Mouse (Mus musculus): ENCODE results near the gene March10. TPM values are rescaled to one million over a fixed set of nuclear protein-coding genes. Genes with fewer than 3 reads are reported as not detected.

Gene March10
- polyA plus RNA-seq, 1 experiment from 2014 or later: not detected

DNA sequence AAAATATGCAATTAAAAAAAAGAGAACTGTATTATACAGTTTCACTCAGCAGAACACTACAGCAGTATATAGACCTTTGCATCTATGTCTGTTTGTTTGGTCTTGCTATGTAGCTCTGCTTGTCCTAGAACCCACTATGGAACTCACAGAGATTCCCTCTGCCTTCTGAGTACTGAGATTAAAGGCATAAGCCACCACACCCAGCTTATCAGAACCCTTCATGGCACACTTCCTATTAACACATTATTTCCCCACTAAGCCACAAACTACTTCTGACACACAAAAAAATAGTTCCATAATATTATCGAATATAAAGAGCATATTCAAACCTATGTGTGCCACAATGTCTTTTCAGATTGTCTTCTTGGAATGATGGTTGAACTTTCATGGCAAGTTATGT is 42.5 kb downstream of the March10 start:
- Histone ChIP-seq H3K9ac (replicated peaks; ENCODE audit: low read depth, low read length) (no peak overlapping the region), H3K4me3 (ENCODE audit: low read depth, low read length) (no peak overlapping the region), H3K9me3 (ENCODE audit: control insufficient read depth, low read depth, low read length) (no peaks in the 10 kb centered on the region), H3K27ac (ENCODE audit: low read length) (no peak overlapping the region), H3K27me3 (ENCODE audit: control insufficient read depth, insufficient read depth, low read length) (0 out of 2 replicates have a peak, but pooled peaks cover 2% of the 10 kb centered on the region), H3K36me3 (ENCODE audit: control insufficient read depth, insufficient read depth, low read length) (no peaks in the 10 kb centered on the region), H3K4me1 (ENCODE audit: control insufficient read depth, insufficient read depth, low read length) (no peaks in the 10 kb centered on the region), H3K4me2 (replicated peaks; ENCODE audit: low read depth, low read length) (no peak overlapping the region)
- no peak for ATAC-seq (ENCODE audit: insufficient number of reproducible peaks, insufficient read depth, low FRiP score, low read depth)
- WGBS: 91% methylated on average over 1 of the region's 1 CpGs

GRCm38 (mm10) chr11:105409408-105409807 is 47.1 kb downstream of the March10 start:
- no peak overlapping the region for H3K27ac ChIP-seq (ENCODE audit: low read length)
- no peaks in the 10 kb centered on the region for H3K27me3 ChIP-seq (ENCODE audit: control insufficient read depth, insufficient read depth, low read length)
- no peak overlapping the region for H3K9ac ChIP-seq (replicated peaks; ENCODE audit: low read depth, low read length)
- WGBS: 84% methylated on average over 11 of the region's 11 CpGs
- ATAC-seq (ENCODE audit: insufficient number of reproducible peaks, insufficient read depth, low FRiP score, low read depth): no peak
- no peaks in the 10 kb centered on the region for H3K9me3 ChIP-seq (ENCODE audit: control insufficient read depth, low read depth, low read length)
- H3K4me3 ChIP-seq (ENCODE audit: low read depth, low read length): no peak overlapping the region
- 0 out of 2 replicates have a peak, but pooled peaks cover 4% of the 10 kb centered on the region for H3K4me1 ChIP-seq (ENCODE audit: control insufficient read depth, insufficient read depth, low read length)
- H3K36me3 ChIP-seq (ENCODE audit: control insufficient read depth, insufficient read depth, low read length): no peaks in the 10 kb centered on the region
- H3K4me2 ChIP-seq (replicated peaks; ENCODE audit: low read depth, low read length): no peak overlapping the region

DNA sequence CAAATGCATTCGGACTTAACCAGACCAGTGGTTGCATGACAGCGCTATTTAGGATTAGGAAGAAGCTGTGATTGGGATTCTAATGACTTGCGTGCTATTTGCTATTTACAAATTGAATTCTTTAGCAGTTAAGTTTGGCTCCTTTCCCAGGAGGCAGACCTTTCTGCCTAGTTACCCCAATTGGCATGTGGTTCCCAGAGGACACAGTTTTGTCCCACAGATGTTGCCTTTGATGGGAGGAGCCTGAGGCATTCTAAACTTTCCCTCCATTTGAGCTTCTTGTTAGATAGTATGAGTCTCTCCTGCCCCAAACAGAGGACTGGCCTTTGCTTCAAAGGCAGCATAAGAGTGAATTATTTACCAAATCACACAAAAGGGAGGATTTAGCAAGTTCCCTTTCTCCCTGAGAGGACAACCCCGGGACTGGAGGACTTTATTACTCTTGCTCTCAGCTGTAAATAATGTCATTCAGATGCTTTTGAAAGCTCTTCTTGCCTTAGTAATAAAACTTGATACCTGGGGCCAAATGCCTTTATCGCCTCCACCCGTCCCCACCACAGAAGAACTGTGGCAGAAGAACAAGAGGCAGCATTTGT is 48.6 kb downstream of the March10 start:
- no peak overlapping the region for H3K27ac ChIP-seq (ENCODE audit: low read length)
- 0 out of 2 replicates have a peak, but pooled peaks cover 4% of the 10 kb centered on the region for H3K4me1 ChIP-seq (ENCODE audit: control insufficient read depth, insufficient read depth, low read length)
- ATAC-seq (ENCODE audit: insufficient number of reproducible peaks, insufficient read depth, low FRiP score, low read depth): no peak
- H3K4me3 ChIP-seq (ENCODE audit: low read depth, low read length): no peak overlapping the region
- no peak overlapping the region for H3K4me2 ChIP-seq (replicated peaks; ENCODE audit: low read depth, low read length)
- H3K9me3 ChIP-seq (ENCODE audit: control insufficient read depth, low read depth, low read length): no peaks in the 10 kb centered on the region
- no peaks in the 10 kb centered on the region for H3K27me3 ChIP-seq (ENCODE audit: control insufficient read depth, insufficient read depth, low read length)
- H3K9ac ChIP-seq (replicated peaks; ENCODE audit: low read depth, low read length): no peak overlapping the region
- no peaks in the 10 kb centered on the region for H3K36me3 ChIP-seq (ENCODE audit: control insufficient read depth, insufficient read depth, low read length)
- WGBS: 66% methylated on average over 6 of the region's 6 CpGs

DNA sequence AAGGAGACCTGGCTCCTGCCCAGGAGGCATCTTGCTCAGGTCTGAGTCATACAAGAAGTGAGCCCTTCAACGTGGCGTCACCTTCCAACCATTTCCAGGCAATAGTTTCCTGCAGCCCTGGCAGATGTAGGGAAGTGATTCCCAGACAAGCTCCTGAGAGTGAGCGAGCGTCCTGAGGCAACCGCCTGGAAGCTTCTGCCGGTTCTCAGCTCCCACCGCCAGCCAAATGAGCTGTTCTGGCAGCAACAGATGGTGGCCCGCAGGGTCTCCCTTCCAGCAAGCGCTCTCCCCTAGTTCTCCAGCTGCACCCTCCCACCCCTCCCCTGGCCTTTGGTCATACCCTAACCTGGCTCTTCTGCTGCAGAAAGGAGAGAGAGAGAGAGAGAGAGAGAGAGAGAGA is 54.2 kb downstream of the March10 start:
- Histone ChIP-seq H3K9ac (replicated peaks; ENCODE audit: low read depth, low read length) (no peak overlapping the region), H3K4me1 (ENCODE audit: control insufficient read depth, insufficient read depth, low read length) (no peaks in the 10 kb centered on the region)
- WGBS: 42% methylated on average over 9 of the region's 9 CpGs

DNA sequence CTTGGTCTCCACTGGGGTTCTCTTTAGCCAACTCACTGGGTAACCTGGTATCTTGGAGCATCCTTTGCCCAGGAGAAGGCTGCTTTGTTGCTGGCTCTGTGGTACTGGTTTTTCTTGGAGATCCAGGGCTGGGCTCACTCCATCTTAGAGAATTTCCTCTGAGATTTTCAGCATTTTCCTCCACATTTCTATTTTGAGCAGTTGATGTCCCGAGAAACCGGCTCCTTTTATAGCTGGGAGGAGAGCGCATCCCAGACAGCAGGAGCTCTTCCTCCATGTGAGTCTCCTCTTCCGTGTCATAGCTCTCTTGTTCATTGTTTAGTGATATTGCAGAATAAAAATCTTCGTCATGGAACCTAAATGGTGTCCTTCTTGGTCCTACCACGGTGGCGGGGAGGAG is 66.2 kb downstream of the March10 start:
- no peak for ATAC-seq (ENCODE audit: insufficient number of reproducible peaks, insufficient read depth, low FRiP score, low read depth)
- WGBS: 88% methylated on average over 7 of the region's 7 CpGs
- no peak overlapping the region for H3K4me2 ChIP-seq (replicated peaks; ENCODE audit: low read depth, low read length)

More for the DNA sequence above, 54.2 kb downstream of the March10 start:
- Histone ChIP-seq H3K27ac (ENCODE audit: low read length) (no peak overlapping the region), H3K36me3 (ENCODE audit: control insufficient read depth, insufficient read depth, low read length) (no peaks in the 10 kb centered on the region), H3K4me3 (ENCODE audit: low read depth, low read length) (no peak overlapping the region), H3K9me3 (ENCODE audit: control insufficient read depth, low read depth, low read length) (no peaks in the 10 kb centered on the region), H3K27me3 (ENCODE audit: control insufficient read depth, insufficient read depth, low read length) (no peaks in the 10 kb centered on the region), H3K4me2 (replicated peaks; ENCODE audit: low read depth, low read length) (no peak overlapping the region)
- ATAC-seq (ENCODE audit: insufficient number of reproducible peaks, insufficient read depth, low FRiP score, low read depth): no peak

DNA sequence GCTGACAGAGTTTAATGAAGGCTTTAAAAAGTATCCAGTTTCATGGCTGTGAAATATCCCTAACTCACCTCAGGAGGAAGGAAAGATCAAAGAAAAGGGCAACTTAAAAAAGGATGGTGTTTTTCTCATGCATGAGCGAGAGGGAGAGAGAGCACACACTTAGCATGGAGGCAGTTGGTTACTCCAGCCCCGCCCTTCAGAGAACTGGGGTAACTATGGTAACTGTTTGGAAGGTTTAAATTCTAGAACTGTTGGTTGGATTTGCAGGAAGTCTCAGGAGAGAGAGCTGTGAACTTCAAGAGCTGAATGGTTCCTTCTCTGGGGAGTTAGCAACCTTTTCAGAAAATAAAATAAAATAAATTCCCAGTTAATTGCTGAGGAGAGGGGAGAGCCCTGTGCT is 67.9 kb downstream of the March10 start:
- 44% methylated on average over 2 of the region's 2 CpGs for WGBS
- H3K4me2 ChIP-seq (replicated peaks; ENCODE audit: low read depth, low read length): no peak overlapping the region
- H3K4me3 ChIP-seq (ENCODE audit: low read depth, low read length): no peak overlapping the region
- no peaks in the 10 kb centered on the region for H3K4me1 ChIP-seq (ENCODE audit: control insufficient read depth, insufficient read depth, low read length)
- no peak overlapping the region for H3K27ac ChIP-seq (ENCODE audit: low read length)
- no peaks in the 10 kb centered on the region for H3K9me3 ChIP-seq (ENCODE audit: control insufficient read depth, low read depth, low read length)
- H3K27me3 ChIP-seq (ENCODE audit: control insufficient read depth, insufficient read depth, low read length): no peaks in the 10 kb centered on the region
- H3K9ac ChIP-seq (replicated peaks; ENCODE audit: low read depth, low read length): no peak overlapping the region
- no peaks in the 10 kb centered on the region for H3K36me3 ChIP-seq (ENCODE audit: control insufficient read depth, insufficient read depth, low read length)
- ATAC-seq (ENCODE audit: insufficient number of reproducible peaks, insufficient read depth, low FRiP score, low read depth): no peak

More for the DNA sequence above, 66.2 kb downstream of the March10 start:
- H3K4me1 ChIP-seq (ENCODE audit: control insufficient read depth, insufficient read depth, low read length): no peaks in the 10 kb centered on the region
- no peak overlapping the region for H3K4me3 ChIP-seq (ENCODE audit: low read depth, low read length)
- no peak overlapping the region for H3K9ac ChIP-seq (replicated peaks; ENCODE audit: low read depth, low read length)
- H3K27ac ChIP-seq (ENCODE audit: low read length): no peak overlapping the region
- no peaks in the 10 kb centered on the region for H3K9me3 ChIP-seq (ENCODE audit: control insufficient read depth, low read depth, low read length)
- H3K36me3 ChIP-seq (ENCODE audit: control insufficient read depth, insufficient read depth, low read length): no peaks in the 10 kb centered on the region
- H3K27me3 ChIP-seq (ENCODE audit: control insufficient read depth, insufficient read depth, low read length): no peaks in the 10 kb centered on the region

- no peak overlapping the region for H3K4me3 ChIP-seq (ENCODE audit: low read depth, low read length)
- no peaks in the 10 kb centered on the region for H3K27me3 ChIP-seq (ENCODE audit: control insufficient read depth, insufficient read depth, low read length)
- 84% methylated on average over 9 of the region's 9 CpGs for WGBS
- no peaks in the 10 kb centered on the region for H3K4me1 ChIP-seq (ENCODE audit: control insufficient read depth, insufficient read depth, low read length)
- no peaks in the 10 kb centered on the region for H3K9me3 ChIP-seq (ENCODE audit: control insufficient read depth, low read depth, low read length)
- no peak overlapping the region for H3K9ac ChIP-seq (replicated peaks; ENCODE audit: low read depth, low read length)
- ATAC-seq (ENCODE audit: insufficient number of reproducible peaks, insufficient read depth, low FRiP score, low read depth): no peak
- H3K4me2 ChIP-seq (replicated peaks; ENCODE audit: low read depth, low read length): no peak overlapping the region
- no peaks in the 10 kb centered on the region for H3K36me3 ChIP-seq (ENCODE audit: control insufficient read depth, insufficient read depth, low read length)
- no peak overlapping the region for H3K27ac ChIP-seq (ENCODE audit: low read length)
Measured at GRCm38 (mm10) chr11:105385266-105385665, 71.3 kb downstream of the March10 start.

GRCm38 (mm10) chr11:105375821-105376235 is 80.7 kb downstream of the March10 start:
- Histone ChIP-seq H3K4me2 (replicated peaks; ENCODE audit: low read depth, low read length) (no peak overlapping the region), H3K4me1 (ENCODE audit: control insufficient read depth, insufficient read depth, low read length) (no peaks in the 10 kb centered on the region), H3K9ac (replicated peaks; ENCODE audit: low read depth, low read length) (no peak overlapping the region), H3K27me3 (ENCODE audit: control insufficient read depth, insufficient read depth, low read length) (no peaks in the 10 kb centered on the region), H3K27ac (ENCODE audit: low read length) (no peak overlapping the region), H3K4me3 (ENCODE audit: low read depth, low read length) (no peak overlapping the region), H3K9me3 (ENCODE audit: control insufficient read depth, low read depth, low read length) (no peaks in the 10 kb centered on the region; the same call in 1 of the 2 replicates), H3K36me3 (ENCODE audit: control insufficient read depth, insufficient read depth, low read length) (no peaks in the 10 kb centered on the region)
- no peak for ATAC-seq (ENCODE audit: insufficient number of reproducible peaks, insufficient read depth, low FRiP score, low read depth)
- WGBS: 87% methylated on average over 1 of the region's 1 CpGs

Data from stomach, embryonic 14.5 days (tissue).